ENCODE assay signal across 7 mouse cellular contexts in the genomic region with DNA sequence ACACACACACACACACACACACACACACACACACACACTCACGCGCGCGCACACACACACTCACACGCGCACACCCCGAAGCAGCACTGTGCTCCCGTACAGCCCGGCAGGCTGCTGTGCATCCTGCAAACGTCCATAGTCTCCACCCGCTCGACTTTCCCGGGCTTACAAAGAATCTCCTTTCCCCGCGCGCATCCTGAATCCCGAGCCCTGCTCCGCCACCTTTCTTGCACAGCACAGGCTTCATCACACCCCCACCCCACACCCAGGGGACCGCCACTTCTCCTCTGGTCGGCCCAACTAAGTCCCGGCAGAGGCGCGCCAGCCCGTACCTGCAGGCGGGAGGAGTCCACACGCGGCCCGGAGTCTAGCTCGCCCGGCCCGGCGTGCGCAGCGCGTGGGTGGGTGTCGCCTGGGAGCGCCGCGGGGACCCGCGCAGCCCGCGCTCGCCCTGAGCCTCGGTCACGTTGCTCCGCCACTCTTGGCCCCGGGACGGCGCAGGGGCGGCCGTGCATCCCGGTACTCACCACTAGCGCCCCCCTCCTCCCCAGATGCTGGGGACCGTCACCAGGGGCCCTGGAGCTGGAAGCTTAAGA.
DNase-seq lines count a peak whose midpoint lies in the region; ATAC-seq and TF ChIP-seq lines count a peak whose summit lies in the region.

No protein-coding gene starts in this region.

- intact Hi-C loops in heart, postnatal 14 days (cut with DNase I) = loop anchor here (10.0 kb wide), 1 partner anchor 289 kb away; the partner anchor contains the start of gene Tenm3

- TF ChIP-seq CTCF in small intestine, adult 2 months (IDR thresholded peaks at IDR 0.05; ENCODE audit: extremely low read depth, insufficient read length, insufficient replicate concordance, low read depth, low read length) = no peak

- TF ChIP-seq POLR2A in small intestine, adult 2 months (IDR thresholded peaks at IDR 0.05; ENCODE audit: low read depth, low read length) = no peak

- H3K36me3 ChIP-seq in forebrain, embryonic 14.5 days (ENCODE audit: control insufficient read depth, insufficient read depth, low read length) = no peaks in the 10 kb centered on the region
- H3K36me3 ChIP-seq in small intestine, adult 2 months (ENCODE audit: control insufficient read depth, insufficient read depth, low read length) = no peaks in the 10 kb centered on the region

- DNase-seq in ZHBTc4 (ENCODE audit: low read depth, low spot score) = peak; percentile 87
- DNase-seq in cerebellum, adult 11 months = peak; percentile 2
- DNase-seq in forebrain, embryonic 14.5 days (ENCODE audit: low spot score) = peak; percentile 75
- peak; percentile 24 to 40 for DNase-seq in heart, postnatal 14 days
- DNase-seq in layer of hippocampus, postnatal 25 days (ENCODE audit: extremely low spot score in 1 of 2, low spot score in 1 of 2) = peak; percentile 44 to 60
- peak; percentile 74 for DNase-seq in mesoderm, embryonic 11.5 days (ENCODE audit: low read depth, low spot score)

- peaks cover 11% of the 10 kb centered on the region for H3K4me1 ChIP-seq in forebrain, embryonic 14.5 days (ENCODE audit: control insufficient read depth, insufficient read depth, low read length)
- H3K4me1 ChIP-seq in small intestine, adult 2 months (ENCODE audit: control insufficient read depth, insufficient read depth, insufficient read length, low read length) = 0 out of 2 replicates have a peak, but pooled peaks cover 6% of the 10 kb centered on the region

- no peaks in the 10 kb centered on the region for H3K27me3 ChIP-seq in forebrain, embryonic 14.5 days (replicated peaks; ENCODE audit: control insufficient read depth, insufficient read depth, low read length)
- peaks cover 13% of the 10 kb centered on the region for H3K27me3 ChIP-seq in small intestine, adult 2 months (ENCODE audit: control insufficient read depth, insufficient read depth, low read length)

- H3K9me3 ChIP-seq in forebrain, embryonic 14.5 days (replicated peaks; ENCODE audit: control insufficient read depth, low read length) = no peaks in the 10 kb centered on the region

- H3K27ac ChIP-seq in forebrain, embryonic 14.5 days (ENCODE audit: low read depth, low read length) = peak overlapping the region; percentile 93
- no peak overlapping the region for H3K27ac ChIP-seq in small intestine, adult 2 months (ENCODE audit: insufficient read depth, low read depth, low read length)

- H3K4me3 ChIP-seq in forebrain, embryonic 14.5 days (ENCODE audit: low read depth, low read length) = peak overlapping the region; percentile 81
- peak overlapping the region; percentile 65 for H3K4me3 ChIP-seq in small intestine, adult 2 months (ENCODE audit: low read depth, low read length)

- peak overlapping the region; percentile 86 for H3K4me2 ChIP-seq in forebrain, embryonic 14.5 days (ENCODE audit: low read length)

- ATAC-seq in forebrain, embryonic 14.5 days = peak; percentile 80

- H3K9ac ChIP-seq in forebrain, embryonic 14.5 days (ENCODE audit: low read length) = peak overlapping the region; percentile 86

- WGBS in forebrain, embryonic 14.5 days = under 1% methylated on average over 54 of the region's 55 CpGs
- under 1% methylated on average over 55 of the region's 55 CpGs for WGBS in small intestine, adult 2 months

Comparison
In these comparisons a context has a peak if more than half of its experiments do, and no peak if none do; other contexts are left out.
1. DNase-seq: peak in every context shown above with its lines; median percentile 87 in ZHBTc4; 75 in forebrain, embryonic 14.5 days; 74 in mesoderm, embryonic 11.5 days; 52 in layer of hippocampus, postnatal 25 days; 32 in heart, postnatal 14 days; 2 in cerebellum, adult 11 months.